Mouse (Mus musculus): Measurements from ENCODE around the gene Rpusd2.
A peak's percentile ranks its signal among the peaks of the same experiment; 100 is the strongest.
"Not testable (repeated sequence)": the region's sequence is repeated elsewhere in the genome, so short reads cannot be mapped to it uniquely, and the experiment has no call there.

Gene Rpusd2

GRCm38 (mm10) chr2:119034656-119035396 is at the start of gene Rpusd2:
Gene Rpusd2, plus strand, starts transcription at chr2:119034790.
- DNase-seq, result peak; percentile 88 to 90

- no peak for DNase-seq
These were observed 39.1 kb upstream of the Rpusd2 start for GRCm38 (mm10) chr2:118995490-118995889.

GRCm38 (mm10) chr2:118995919-118996797 is 38.4 kb upstream of the Rpusd2 start:
- DNase-seq, result no peak

- no peak for DNase-seq
These were observed 37.8 kb upstream of the Rpusd2 start for GRCm38 (mm10) chr2:118996798-118997105.

- DNase-seq, result no peak
These were observed 36.3 kb upstream of the Rpusd2 start for GRCm38 (mm10) chr2:118998115-118998866.

- no peak for DNase-seq
These were observed 35.5 kb upstream of the Rpusd2 start for GRCm38 (mm10) chr2:118999025-118999639.

- no peak for DNase-seq
These were observed 27.7 kb upstream of the Rpusd2 start for GRCm38 (mm10) chr2:119006886-119007285.

- DNase-seq, result no peak
These were observed 25.2 kb upstream of the Rpusd2 start for GRCm38 (mm10) chr2:119009376-119009775.

- DNase-seq, result peak in 1 of 2 experiments; percentile 21
These were observed 19.6 kb upstream of the Rpusd2 start for GRCm38 (mm10) chr2:119014989-119015388.

- no peak for DNase-seq
These were observed 18.9 kb upstream of the Rpusd2 start for GRCm38 (mm10) chr2:119015604-119016180.

GRCm38 (mm10) chr2:119016312-119016711 is 18.3 kb upstream of the Rpusd2 start:
- not testable (repeated sequence) for DNase-seq

GRCm38 (mm10) chr2:119017647-119018046 is 16.9 kb upstream of the Rpusd2 start:
- no peak for DNase-seq

- DNase-seq, result no peak
These were observed 16.0 kb upstream of the Rpusd2 start for GRCm38 (mm10) chr2:119018391-119019122.

GRCm38 (mm10) chr2:119019131-119019530 is 15.5 kb upstream of the Rpusd2 start:
- DNase-seq, result no peak

GRCm38 (mm10) chr2:119019538-119019937 is 15.1 kb upstream of the Rpusd2 start:
- DNase-seq, result no peak

- DNase-seq, result no peak
These were observed 11.4 kb upstream of the Rpusd2 start for GRCm38 (mm10) chr2:119023154-119023660.

- no peak for DNase-seq
These were observed 9.9 kb upstream of the Rpusd2 start for GRCm38 (mm10) chr2:119024536-119025238.

GRCm38 (mm10) chr2:119025239-119025616 is 9.4 kb upstream of the Rpusd2 start:
- DNase-seq, result no peak

- DNase-seq, result no peak
These were observed 7.6 kb upstream of the Rpusd2 start for GRCm38 (mm10) chr2:119026951-119027350.

- peak; percentile 92 for DNase-seq
These were observed 5.5 kb upstream of the Rpusd2 start, which contains the start of gene Ccdc32 for GRCm38 (mm10) chr2:119028941-119029551. Gene Ccdc32, minus strand, starts transcription at chr2:119029393.
